Mouse (Mus musculus) brain, adult 2 months (tissue): Measurements from ENCODE around the gene Txndc5.

Experiments used
- DNase-seq: peaks from one replicate; pipeline ENCODE4 v3.0.0; 2011; ENCODE audit warnings: low read depth, low spot score

The Txndc5 gene

DNA sequence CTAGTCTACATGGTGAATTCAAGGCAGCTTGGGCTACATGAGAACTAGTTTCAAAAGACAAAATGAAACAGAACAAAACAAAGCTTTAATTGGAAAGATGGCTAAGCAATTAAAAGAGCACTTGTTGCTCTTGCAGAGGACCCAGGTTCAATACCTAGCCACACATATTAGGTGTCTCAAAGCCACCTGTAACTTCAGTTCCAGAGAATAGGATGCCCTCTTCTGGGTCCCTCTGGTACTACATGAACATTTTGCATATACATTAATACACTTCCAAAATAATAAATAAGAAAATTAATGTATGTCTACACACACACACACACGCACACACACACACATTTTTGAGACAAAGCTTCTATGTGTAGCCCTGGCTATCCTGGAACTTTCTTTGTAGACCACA is 65.2 kb downstream of the Txndc5 start:
- no peak for DNase-seq

- no peak for DNase-seq
Measured at GRCm38 (mm10) chr13:38451446-38451845, 77.2 kb downstream of the Txndc5 start.
